Mouse (Mus musculus) forebrain, postnatal 0 days (tissue): ENCODE data around the gene Gm3138. TPM values are rescaled to one million over a fixed set of nuclear protein-coding genes. Genes with fewer than 3 reads are reported as not detected.
"Not testable (repeated sequence)": the region's sequence is repeated elsewhere in the genome, so short reads cannot be mapped to it uniquely, and the experiment has no call there.

ENCODE experiments used
- ATAC-seq: fragments of 200-750 bp; cut with Nextera tagmentation; 2 replicates; pipeline ENCODE4 v1.8.0; 2017; ENCODE audit warnings: mild to moderate bottlenecking, moderate library complexity
- DNase-seq: peaks from one replicate; pipeline ENCODE4 v3.0.0-alpha.2; 2015
- H3K27ac ChIP-seq: fragments of 300-500 bp; sonication (generic); 2 replicates; pipeline ENCODE4 v1.5.1; 2014; ENCODE audit warnings: low read depth, mild to moderate bottlenecking, antibody characterized with exemption, low read length, moderate library complexity, mixed read lengths
- H3K27me3 ChIP-seq: fragments of 300-500 bp; sonication (generic); 2 replicates; pipeline ENCODE4 v1.6.1; 2014; ENCODE audit warnings: mild to moderate bottlenecking, low read length, mixed read lengths; ENCODE audit not compliant: insufficient read depth
- H3K36me3 ChIP-seq: fragments of 300-500 bp; sonication (generic); 2 replicates; pipeline ENCODE4 v1.6.1; 2014; ENCODE audit warnings: mild to moderate bottlenecking, moderate library complexity; ENCODE audit not compliant: insufficient read depth
- H3K4me1 ChIP-seq: fragments of 300-500 bp; sonication (generic); 2 replicates; pipeline ENCODE4 v1.6.1; 2014; ENCODE audit warnings: antibody characterized with exemption; ENCODE audit not compliant: insufficient read depth
- H3K4me2 ChIP-seq: fragments of 300-500 bp; sonication (generic); 2 replicates; pipeline ENCODE4 v1.6.1; 2014; ENCODE audit warnings: low read depth, mild to moderate bottlenecking, moderate library complexity
- H3K4me3 ChIP-seq: fragments of 300-500 bp; sonication (generic); 2 replicates; pipeline ENCODE4 v1.5.1; 2014; ENCODE audit warnings: low read depth, low read length, mixed read lengths
- H3K9ac ChIP-seq: fragments of 300-500 bp; sonication (generic); 2 replicates; pipeline ENCODE4 v1.6.1; 2014; ENCODE audit warnings: mild to moderate bottlenecking
- H3K9me3 ChIP-seq: fragments of 300-500 bp; sonication (generic); 2 replicates; pipeline ENCODE4 v1.6.1; 2016; ENCODE audit warnings: low read length
- WGBS: fragments of 180-500 bp; shearing (Covaris S2); extraction: QIAGEN DNeasy Blood & Tissue Kit; methylation state at CpG from one replicate; pipeline ENCODE4 v1.1.7; 2014; 5-methylcytosine and 5-hydroxymethylcytosine counted together
- polyA plus RNA-seq: library from polyadenylated mRNA; unstranded; fragments of >200 nt; fragmentation: Nextera tagmentation; extraction: Ambion mirVana; gene quantifications from 2 replicates; pipeline ENCODE4 v1.2.1, GENCODE M21; 2015
- total RNA-seq: library from RNA; depleted of rRNA; stranded (reverse); fragments of >200 nt; gene quantifications from 2 replicates; pipeline ENCODE4 v1.2.3, GENCODE M21; 2014; rRNA removed

The Gm3138 gene
- total RNA-seq (0.29 TPM in 1 of 2 replicates, not detected in the other), polyA plus RNA-seq (not detected in 2 replicates)

DNA sequence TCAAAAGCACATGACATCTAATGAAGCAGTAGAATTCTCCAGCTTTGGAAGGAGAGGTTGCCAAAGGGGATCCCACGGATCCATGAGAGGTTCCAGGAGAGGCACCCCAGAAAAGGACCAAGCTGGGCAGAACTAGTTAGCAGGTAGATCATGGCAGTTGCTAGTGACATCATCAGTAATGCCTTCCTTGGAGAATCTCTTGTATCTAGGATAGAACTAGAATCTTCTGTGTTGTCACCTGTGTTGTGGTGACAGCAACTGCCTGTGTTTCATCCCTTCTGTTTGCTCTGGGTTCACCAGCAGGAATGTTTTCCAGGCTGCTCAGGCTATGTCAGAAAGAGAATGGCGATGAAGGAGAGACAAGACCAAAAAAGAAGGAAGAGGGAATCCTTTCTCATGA lies at the start of gene Gm3138:
Gene Gm3138, plus strand, starts transcription at position 301 of the 400 bp plus-strand sequence.
- H3K27ac ChIP-seq, DNase-seq, ATAC-seq, H3K4me1 ChIP-seq, H3K9ac ChIP-seq, H3K4me3 ChIP-seq, H3K36me3 ChIP-seq, H3K27me3 ChIP-seq, H3K9me3 ChIP-seq, H3K4me2 ChIP-seq: not testable (repeated sequence)
- whole genome bisulfite sequencing, result no CpG with 5 or more reads among the region's 2 CpGs

DNA sequence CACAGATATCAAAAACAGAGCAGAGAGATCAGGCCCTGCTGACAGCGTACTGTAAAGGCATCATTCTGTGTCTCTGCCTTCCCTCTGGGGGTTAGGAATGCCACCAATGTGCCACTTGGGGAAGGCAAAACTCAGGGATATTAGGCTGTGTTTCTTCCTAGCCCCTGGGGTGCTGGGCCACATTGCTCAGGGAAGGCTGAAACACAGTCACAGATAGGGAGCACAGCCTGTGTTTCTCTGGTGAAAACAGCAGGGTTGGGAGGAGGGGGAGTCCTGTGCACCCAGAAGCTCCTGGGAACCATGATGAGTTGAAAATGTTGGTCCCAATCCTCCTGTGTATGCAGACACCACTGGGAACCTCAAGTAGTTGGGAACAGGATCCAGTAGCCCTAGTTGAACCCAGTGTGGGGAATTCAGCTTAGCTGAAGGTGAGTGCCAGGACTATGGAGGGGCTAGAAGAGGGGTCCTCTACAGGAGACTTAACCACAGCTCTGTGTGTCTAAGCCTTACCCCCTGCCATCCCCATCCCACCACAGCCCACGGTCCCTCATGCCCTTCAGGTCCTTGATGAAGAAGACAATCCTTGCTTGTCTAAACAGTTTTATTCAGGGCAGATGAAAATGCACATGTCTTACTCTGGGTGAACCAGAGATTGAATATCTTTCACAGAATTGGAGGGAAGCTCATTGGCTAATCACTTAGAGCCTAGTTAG lies 20.0 kb downstream of the Gm3138 start:
- H3K36me3 ChIP-seq, H3K4me1 ChIP-seq, H3K27me3 ChIP-seq, DNase-seq, H3K9ac ChIP-seq, H3K4me3 ChIP-seq, H3K27ac ChIP-seq, H3K4me2 ChIP-seq, H3K9me3 ChIP-seq, ATAC-seq: not testable (repeated sequence)
- 94% methylated on average over 2 of the region's 2 CpGs for WGBS

- H3K36me3 ChIP-seq, H3K4me2 ChIP-seq, H3K4me3 ChIP-seq, ATAC-seq, H3K9ac ChIP-seq, H3K4me1 ChIP-seq, H3K9me3 ChIP-seq, H3K27ac ChIP-seq, H3K27me3 ChIP-seq, DNase-seq: not testable (repeated sequence)
- WGBS, result 88% methylated on average over 2 of the region's 3 CpGs
Measured at GRCm38 (mm10) chr14:4279828-4280227, 30.4 kb downstream of the Gm3138 start.

Other genes with a start within 250 kb of the Gm3138 start
- gene Gm5796, start 225.7 kb upstream of the Gm3138 start, total RNA-seq, result 5.8 and 6.2 TPM in 2 replicates
- gene Gm5796, start 225.7 kb upstream of the Gm3138 start, polyA plus RNA-seq, result 5.0 and 6.9 TPM in 2 replicates
- not detected in 2 replicates for gene Gm3115, start 165.5 kb upstream of the Gm3138 start, total RNA-seq
- not detected in 2 replicates for gene Gm3115, start 165.5 kb upstream of the Gm3138 start, polyA plus RNA-seq
- gene Gm8108, start 139.1 kb upstream of the Gm3138 start, total RNA-seq, result 4.6 and 5.3 TPM in 2 replicates
- gene Gm8108, start 139.1 kb upstream of the Gm3138 start, polyA plus RNA-seq, result 5.5 and 5.7 TPM in 2 replicates
- gene Gm3127, start 84.6 kb upstream of the Gm3138 start, total RNA-seq, result not detected in 2 replicates
- gene Gm3127, start 84.6 kb upstream of the Gm3138 start, polyA plus RNA-seq, result not detected in 2 replicates
- gene Gm2974, start 67.1 kb upstream of the Gm3138 start, total RNA-seq, result 9.1 and 10.3 TPM in 2 replicates
- 12.0 and 13.6 TPM in 2 replicates for gene Gm2974, start 67.1 kb upstream of the Gm3138 start, polyA plus RNA-seq
- gene Gm3149, start 67.7 kb downstream of the Gm3138 start, total RNA-seq, result not detected in 2 replicates
- 0.09 TPM in 1 of 2 replicates, not detected in the other for gene Gm3149, start 67.7 kb downstream of the Gm3138 start, polyA plus RNA-seq
- gene 2610042L04Rik, start 85.1 kb downstream of the Gm3138 start, total RNA-seq, result 7.0 and 8.5 TPM in 2 replicates
- gene 2610042L04Rik, start 85.1 kb downstream of the Gm3138 start, polyA plus RNA-seq, result 9.1 and 12.6 TPM in 2 replicates
- gene Gm3159, start 147.9 kb downstream of the Gm3138 start, total RNA-seq, result not detected in 2 replicates
- gene Gm3159, start 147.9 kb downstream of the Gm3138 start, polyA plus RNA-seq, result not detected in 2 replicates
- gene Gm3164, start 165.8 kb downstream of the Gm3138 start, total RNA-seq, result 4.8 and 5.2 TPM in 2 replicates
- gene Gm3164, start 165.8 kb downstream of the Gm3138 start, polyA plus RNA-seq, result 4.6 and 6.7 TPM in 2 replicates
- gene Gm3173, start 181.4 kb downstream of the Gm3138 start, total RNA-seq, result 1.7 and 2.8 TPM in 2 replicates
- 1.7 and 3.3 TPM in 2 replicates for gene Gm3173, start 181.4 kb downstream of the Gm3138 start, polyA plus RNA-seq
- gene Gm3182, start 232.1 kb downstream of the Gm3138 start, total RNA-seq, result not detected in 2 replicates
- not detected in 2 replicates for gene Gm3182, start 232.1 kb downstream of the Gm3138 start, polyA plus RNA-seq